Mouse (Mus musculus) ES-E14 (cell line): ENCODE results near the gene Cib1. TPM values are rescaled to one million over a fixed set of nuclear protein-coding genes. Genes with fewer than 3 reads are reported as not detected.

Experiments
- DNase-seq: peaks from one replicate; pipeline ENCODE4 v3.0.0-alpha.2; 2013; ENCODE audit warnings: low read depth, low spot score
- H3K27ac ChIP-seq: 2 replicates; pipeline ENCODE4 v1.5.1; 2012; ENCODE audit warnings: low read depth, mild to moderate bottlenecking, low read length, moderate library complexity, mixed read lengths; ENCODE audit not compliant: poor library complexity, insufficient read depth, severe bottlenecking
- H3K36me3 ChIP-seq: 2 replicates; pipeline ENCODE4 v1.6.1; 2012; ENCODE audit warnings: mild to moderate bottlenecking, low read length, moderate library complexity, mixed read lengths; ENCODE audit not compliant: control insufficient read depth, poor library complexity, insufficient read depth, severe bottlenecking
- H3K4me1 ChIP-seq, 2 experiments: fragments of 150-350 bp in 1 of 2; sonication (generic) in 1 of 2; 2 replicates each; pipeline ENCODE4 v1.6.1; 2012; ENCODE audit warnings: low read length in 2 of 2, mild to moderate bottlenecking in 1 of 2, mixed read lengths in 1 of 2; ENCODE audit not compliant: control insufficient read depth in 2 of 2, insufficient read depth in 2 of 2, poor library complexity in 1 of 2
- H3K4me3 ChIP-seq, 2 experiments: fragments of 150-350 bp in 1 of 2; sonication (generic) in 1 of 2; 2 replicates each; pipeline ENCODE4 v1.5.1; 2012; ENCODE audit warnings: low read length in 2 of 2, low read depth in 1 of 2, mild to moderate bottlenecking in 1 of 2, mixed read lengths in 1 of 2; ENCODE audit not compliant: insufficient read depth in 1 of 2, poor library complexity in 1 of 2, severe bottlenecking in 1 of 2
- H3K9ac ChIP-seq: 2 replicates; pipeline ENCODE4 v1.6.1; 2012; ENCODE audit warnings: low read depth, mild to moderate bottlenecking, low read length, mixed read lengths; ENCODE audit not compliant: poor library complexity, insufficient read depth, severe bottlenecking
- H3K9me3 ChIP-seq: fragments of 150-350 bp; sonication (generic); 2 replicates; pipeline ENCODE4 v1.6.1; 2012; ENCODE audit warnings: low read depth, mild to moderate bottlenecking, low read length; ENCODE audit not compliant: control insufficient read depth, insufficient read depth
- CHD2 ChIP-seq: IDR thresholded peaks from 2 replicates; pipeline ENCODE4 v1.6.1; 2014; ENCODE audit warnings: mild to moderate bottlenecking, low read depth, low read length, inconsistent platforms
- HCFC1 ChIP-seq: IDR thresholded peaks from 2 replicates; pipeline ENCODE4 v1.6.1; 2012; ENCODE audit warnings: low read length, inconsistent platforms, borderline replicate concordance; ENCODE audit not compliant: insufficient read depth
- MAFK ChIP-seq: IDR thresholded peaks from 2 replicates; pipeline ENCODE4 v1.6.1; 2014; ENCODE audit warnings: mild to moderate bottlenecking, low read depth, low read length, inconsistent platforms; ENCODE audit not compliant: insufficient read depth
- ZC3H11A ChIP-seq: IDR thresholded peaks from 2 replicates; pipeline ENCODE4 v1.6.1; 2012; ENCODE audit warnings: low read depth, mild to moderate bottlenecking, inconsistent platforms, low read length, borderline replicate concordance
- ZNF384 ChIP-seq: IDR thresholded peaks from 2 replicates; pipeline ENCODE4 v1.6.1; 2012; ENCODE audit warnings: low read depth, low read length, inconsistent platforms
- in situ Hi-C, 2 experiments: fragments of 600-800 bp; cut with MboI; formaldehyde crosslinking; loops; one replicate each; pipeline ENCODE4 v1.15.1; 2025; ENCODE audit warnings: low sequenced_read_pairs in 2 of 2, inconsistent platforms in 1 of 2; ENCODE audit not compliant: unreplicated experiment in 2 of 2
- total RNA-seq: library from RNA; depleted of rRNA; stranded (reverse); fragments of 300-350 nt; gene quantifications from 2 replicates; pipeline ENCODE4 v1.2.3, GENCODE M21; 2012

Gene Cib1
- total RNA-seq, 1 experiment = 59.7 TPM

DNA sequence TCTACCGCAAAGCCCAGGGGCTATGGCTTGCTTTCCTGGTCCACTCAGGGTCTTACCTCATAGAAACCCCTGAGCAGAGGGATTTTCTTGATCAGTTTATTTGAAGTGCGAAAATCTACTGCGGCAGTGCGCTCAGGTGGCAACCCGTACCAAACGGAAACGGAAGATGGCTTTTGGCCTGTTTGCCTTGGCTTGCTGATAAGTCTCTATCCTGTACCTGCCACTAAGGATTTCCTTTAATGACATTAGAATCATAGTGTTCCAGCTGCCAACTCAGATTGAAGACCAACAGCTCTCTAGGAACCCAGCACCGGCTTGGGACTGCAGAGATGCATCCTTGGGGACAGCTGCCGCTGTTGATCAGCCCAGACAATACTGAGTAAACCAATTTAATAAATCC is 1.2 kb upstream of the Cib1 start:
- DNase-seq = no peak
- Histone ChIP-seq H3K27ac (no peak overlapping the region), H3K9ac (peak overlapping the region; percentile 9; the same call in 1 of the 2 replicates), H3K4me1 (peaks cover 0 to 6% of the 10 kb centered on the region in 2 experiments), H3K4me3 (peak overlapping the region; percentile 20 to 41), H3K36me3 (peaks cover 3% of the 10 kb centered on the region; the same call in 1 of the 2 replicates), H3K9me3 (no peaks in the 10 kb centered on the region)
- TF ChIP-seq HCFC1 (no peak), MAFK (no peak), ZC3H11A (no peak), ZNF384 (no peak), CHD2 (no peak)
- in situ Hi-C loops = no loop called here

DNA sequence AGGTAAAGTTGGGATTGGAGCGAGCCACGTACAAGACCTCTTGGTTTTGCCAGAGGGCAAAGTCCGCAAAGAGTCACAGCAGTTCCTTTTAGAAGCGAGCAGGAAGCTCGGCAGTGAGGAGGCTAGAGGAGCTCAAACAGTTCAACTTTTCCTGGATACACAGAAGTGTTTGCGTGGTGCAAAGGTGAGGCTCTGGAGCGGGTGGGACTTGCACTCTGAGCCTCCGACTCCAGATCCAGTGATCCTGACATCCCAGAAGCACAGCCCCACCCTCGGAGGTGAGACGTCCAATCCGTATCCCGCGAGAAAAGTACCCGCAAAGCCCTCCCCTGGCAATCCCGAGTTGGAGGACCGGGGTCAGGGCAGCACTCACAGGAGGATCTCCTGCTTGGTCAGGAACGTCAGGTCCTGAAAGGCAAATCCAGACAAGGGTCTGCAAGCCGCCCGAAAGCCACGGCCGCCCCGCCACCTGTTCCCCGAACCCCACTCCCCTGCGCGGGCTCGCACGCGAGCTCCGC is 583 bp downstream of the Cib1 start:
- peaks cover 0 to 7% of the 10 kb centered on the region in 2 experiments for H3K4me1 ChIP-seq
- no peak for TF ChIP-seq ZNF384
- peak; percentile 15; the same call in 1 of the 2 replicates for TF ChIP-seq HCFC1
- TF ChIP-seq CHD2 = no peak; the same call in none of the 2 replicates
- in situ Hi-C loops = no loop called here
- peak; percentile 56 for DNase-seq
- H3K9ac ChIP-seq = peak overlapping the region; percentile 77
- H3K9me3 ChIP-seq = no peaks in the 10 kb centered on the region
- H3K36me3 ChIP-seq = peaks cover 15% of the 10 kb centered on the region
- peak overlapping the region; percentile 45 for H3K27ac ChIP-seq
- H3K4me3 ChIP-seq = peak overlapping the region; percentile 80 to 87

DNA sequence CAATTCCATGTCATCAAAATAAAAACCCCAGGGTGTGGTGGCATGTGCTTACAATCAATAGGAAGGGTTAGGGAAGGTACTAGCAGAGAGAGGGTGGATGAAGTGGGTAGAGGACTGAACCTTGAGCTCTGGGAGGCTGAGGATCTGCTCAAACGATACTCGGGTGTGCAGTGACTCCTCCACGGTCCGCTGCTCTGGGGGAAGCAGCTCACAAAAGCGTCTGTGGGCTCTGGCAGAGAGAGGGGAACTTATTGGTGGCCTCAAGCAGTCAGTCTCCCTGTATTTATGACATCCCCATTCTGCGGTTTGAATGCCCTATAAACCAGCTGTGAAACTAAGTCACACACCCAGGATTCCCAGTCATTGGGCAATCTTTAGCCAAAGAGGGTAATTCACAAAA is 2.4 kb downstream of the Cib1 start:
- Histone ChIP-seq H3K9me3 (no peaks in the 10 kb centered on the region), H3K9ac (no peak overlapping the region), H3K4me3 (no peak overlapping the region), H3K36me3 (peaks cover 29% of the 10 kb centered on the region), H3K27ac (no peak overlapping the region), H3K4me1 (peaks cover 0 to 7% of the 10 kb centered on the region in 2 experiments)
- in situ Hi-C loops = no loop called here
- TF ChIP-seq ZC3H11A (no peak), ZNF384 (no peak), HCFC1 (no peak), MAFK (no peak), CHD2 (no peak)
- no peak for DNase-seq

DNA sequence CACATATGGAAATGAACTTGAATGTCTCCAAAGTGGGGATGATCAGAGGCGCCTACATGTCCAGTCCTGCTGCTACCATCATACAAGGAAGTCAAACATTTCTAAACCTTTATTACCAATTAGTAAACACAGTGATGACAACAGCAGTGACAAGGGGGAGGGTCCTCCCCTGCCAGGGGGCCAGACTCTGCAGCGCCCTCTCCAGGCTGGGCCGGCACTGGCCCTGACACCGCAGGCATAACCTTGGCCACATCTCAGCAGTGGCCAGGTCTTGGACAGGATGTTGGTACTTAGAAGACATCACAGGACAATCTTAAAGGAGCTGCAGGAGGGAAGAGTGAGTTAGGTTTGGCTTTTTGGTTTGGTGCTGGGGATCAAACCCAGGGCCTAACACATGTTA is 5.5 kb downstream of the Cib1 start:
- Histone ChIP-seq H3K27ac (no peak overlapping the region), H3K4me3 (no peak overlapping the region), H3K9ac (no peak overlapping the region), H3K4me1 (peaks cover 0 to 8% of the 10 kb centered on the region in 2 experiments; a peak in 3 of 4 replicates), H3K9me3 (no peaks in the 10 kb centered on the region), H3K36me3 (peaks cover 54% of the 10 kb centered on the region)
- in situ Hi-C loops = no loop called here
- DNase-seq = no peak
- TF ChIP-seq HCFC1 (no peak), ZNF384 (no peak)

DNA sequence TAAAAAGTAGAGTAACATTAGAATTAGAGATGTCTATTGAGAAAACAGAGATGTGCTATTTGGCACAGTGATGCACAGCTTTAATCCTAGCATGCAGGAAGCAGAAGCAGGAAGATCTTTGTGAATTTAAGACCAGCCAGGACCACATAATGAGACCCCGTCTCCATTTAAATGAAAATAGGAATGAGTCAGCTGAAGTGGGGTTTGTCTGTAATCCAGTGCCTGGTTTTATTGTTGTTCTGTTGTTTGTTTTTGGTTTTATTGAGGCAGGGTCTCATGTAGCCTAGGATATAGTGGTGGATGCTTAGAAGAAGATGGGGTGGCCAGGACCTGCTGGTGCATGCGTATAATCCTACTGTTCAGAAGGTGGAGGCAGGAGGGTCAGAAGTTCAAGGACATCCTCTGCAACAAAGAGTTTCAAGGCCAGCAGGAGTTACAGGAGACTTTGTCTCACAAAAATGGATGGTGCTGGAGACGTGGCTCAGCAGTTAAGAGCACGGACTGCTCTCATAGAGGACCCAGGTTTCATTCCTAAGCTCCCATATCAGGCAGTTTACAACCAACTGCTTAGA is 11.3 kb downstream of the Cib1 start:
- in situ Hi-C loops = no loop called here
- Histone ChIP-seq H3K27ac (peak overlapping the region; percentile 75), H3K9me3 (no peaks in the 10 kb centered on the region), H3K36me3 (peaks cover 74% of the 10 kb centered on the region), H3K4me3 (no peak overlapping the region), H3K9ac (no peak overlapping the region), H3K4me1 (peaks cover 2 to 15% of the 10 kb centered on the region in 2 experiments; a peak in 2 of 4 replicates)
- TF ChIP-seq MAFK (peak; percentile 85), ZC3H11A (no peak)
- no peak for DNase-seq
